Mouse (Mus musculus): Measurements from ENCODE around the gene Crk. TPM values are rescaled to one million over a fixed set of nuclear protein-coding genes. Genes with fewer than 3 reads are reported as not detected.

The Crk gene
- polyA plus RNA-seq, 1 experiment: 46.7 TPM

DNA sequence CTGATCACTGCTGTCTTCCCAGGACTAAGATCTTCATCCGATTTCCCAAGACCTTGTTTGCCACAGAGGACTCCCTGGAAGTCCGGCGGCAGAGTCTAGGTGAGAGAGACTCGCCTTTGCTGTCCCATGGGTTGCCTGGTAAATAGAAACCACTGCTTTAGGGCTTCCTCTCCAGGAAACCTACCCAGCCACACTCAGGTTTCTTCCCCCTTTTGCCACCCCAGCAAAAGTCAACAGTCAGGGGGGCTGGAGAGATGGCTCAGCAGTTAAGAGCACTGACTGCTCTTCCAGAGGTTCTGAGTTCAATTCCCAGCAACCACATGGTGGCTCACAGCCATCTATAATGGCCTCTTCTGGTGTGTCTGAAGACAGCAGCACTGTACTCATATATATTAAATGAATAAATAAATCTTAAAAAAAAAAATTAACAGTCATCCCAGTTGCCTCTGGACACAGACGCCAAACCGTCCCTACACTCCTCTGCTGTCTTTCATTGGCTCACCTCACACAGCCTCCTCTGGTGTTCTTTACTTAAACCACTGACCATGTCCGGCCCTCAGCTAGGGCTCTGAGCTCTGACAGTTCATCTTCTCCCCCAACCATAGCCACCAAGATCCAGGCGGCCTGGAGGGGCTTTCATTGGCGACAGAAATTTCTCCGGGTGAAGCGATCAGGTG, 9.7 kb upstream of the Crk start:
- Histone ChIP-seq H3K27me3 (ENCODE audit: control insufficient read depth, insufficient read depth, low read length) (no peaks in the 10 kb centered on the region), H3K4me1 (replicated peaks; ENCODE audit: control insufficient read depth, insufficient read depth, low read length) (peaks cover 9% of the 10 kb centered on the region; the same call in 1 of the 2 replicates), H3K4me3 (ENCODE audit: control insufficient read depth, insufficient read depth, low read length) (no peak overlapping the region), H3K27ac (ENCODE audit: control insufficient read depth, insufficient read depth, low read length) (no peak overlapping the region), H3K36me3 (ENCODE audit: control insufficient read depth, insufficient read depth, low read length) (peaks cover 61% of the 10 kb centered on the region)
- no peak for DNase-seq
- WGBS: 78% methylated on average over 11 of the region's 11 CpGs
- TF ChIP-seq CTCF (IDR thresholded peaks at IDR 0.05; ENCODE audit: borderline replicate concordance, control insufficient read depth, extremely low read depth, insufficient read depth, low read length, poor library complexity): no peak
- no peak for TF ChIP-seq POLR2A (IDR thresholded peaks at IDR 0.05; ENCODE audit: control insufficient read depth, extremely low read depth, insufficient read depth, low read length, poor library complexity)

DNA sequence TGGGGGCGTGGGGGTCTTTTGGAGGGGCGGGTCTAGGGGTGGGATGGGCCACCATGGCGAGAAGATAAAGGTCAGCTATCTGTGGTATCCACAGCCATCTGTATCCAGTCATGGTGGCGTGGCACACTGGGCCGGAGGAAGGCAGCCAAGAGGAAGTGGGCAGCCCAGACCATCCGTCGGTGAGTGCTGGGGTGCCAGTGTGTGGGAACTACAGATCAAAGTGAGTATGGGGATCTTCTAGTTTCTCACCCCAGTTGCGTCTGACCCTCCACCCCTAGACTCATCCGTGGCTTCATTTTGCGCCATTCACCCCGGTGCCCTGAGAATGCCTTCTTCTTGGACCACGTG, 9.2 kb upstream of the Crk start:
- Histone ChIP-seq H3K36me3 (ENCODE audit: control insufficient read depth, insufficient read depth, low read length) (peaks cover 59% of the 10 kb centered on the region), H3K27ac (ENCODE audit: control insufficient read depth, insufficient read depth, low read length) (no peak overlapping the region), H3K4me3 (ENCODE audit: control insufficient read depth, insufficient read depth, low read length) (no peak overlapping the region), H3K4me1 (replicated peaks; ENCODE audit: control insufficient read depth, insufficient read depth, low read length) (peaks cover 9% of the 10 kb centered on the region; the same call in 1 of the 2 replicates), H3K27me3 (ENCODE audit: control insufficient read depth, insufficient read depth, low read length) (no peaks in the 10 kb centered on the region)
- 73% methylated on average over 12 of the region's 12 CpGs for WGBS
- TF ChIP-seq POLR2A (IDR thresholded peaks at IDR 0.05; ENCODE audit: control insufficient read depth, extremely low read depth, insufficient read depth, low read length, poor library complexity) (no peak), CTCF (IDR thresholded peaks at IDR 0.05; ENCODE audit: borderline replicate concordance, control insufficient read depth, extremely low read depth, insufficient read depth, low read length, poor library complexity) (no peak)
- no peak for DNase-seq

DNA sequence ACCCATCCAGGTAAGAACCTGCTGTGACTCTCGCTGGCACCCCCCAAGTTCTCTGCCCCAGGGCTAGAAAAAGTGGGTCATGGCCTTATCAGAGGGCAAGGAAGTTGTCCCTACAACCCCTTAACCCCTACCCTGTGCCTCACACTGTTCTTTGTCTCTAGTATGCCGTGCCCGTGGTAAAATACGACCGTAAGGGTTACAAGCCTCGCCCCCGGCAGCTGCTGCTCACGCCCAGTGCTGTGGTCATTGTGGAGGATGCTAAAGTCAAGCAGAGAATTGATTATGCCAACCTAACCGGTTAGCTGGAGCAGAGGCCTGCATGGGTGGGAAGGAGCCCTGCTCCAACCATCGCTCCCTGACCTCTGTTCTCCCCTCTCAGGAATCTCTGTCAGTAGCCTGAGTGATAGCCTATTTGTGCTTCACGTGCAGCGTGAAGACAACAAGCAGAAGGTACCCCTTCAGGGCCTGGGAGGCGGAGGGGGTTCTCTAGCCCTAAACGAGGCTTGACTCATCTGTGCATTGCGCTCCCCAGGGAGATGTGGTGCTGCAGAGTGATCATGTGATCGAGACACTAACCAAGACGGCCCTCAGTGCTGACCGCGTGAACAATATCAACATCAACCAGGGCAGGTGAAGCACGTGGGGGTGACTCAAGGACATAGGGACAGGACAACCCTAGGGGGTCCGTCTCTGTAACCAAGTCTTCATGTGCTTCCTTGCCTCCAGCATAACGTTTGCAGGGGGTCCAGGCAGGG, 7.5 kb upstream of the Crk start:
- no peak for DNase-seq
- Histone ChIP-seq H3K4me3 (ENCODE audit: control insufficient read depth, insufficient read depth, low read length) (no peak overlapping the region), H3K4me1 (replicated peaks; ENCODE audit: control insufficient read depth, insufficient read depth, low read length) (peaks cover 9% of the 10 kb centered on the region; the same call in 1 of the 2 replicates), H3K27ac (ENCODE audit: control insufficient read depth, insufficient read depth, low read length) (no peak overlapping the region), H3K36me3 (ENCODE audit: control insufficient read depth, insufficient read depth, low read length) (peaks cover 48% of the 10 kb centered on the region), H3K27me3 (ENCODE audit: control insufficient read depth, insufficient read depth, low read length) (no peaks in the 10 kb centered on the region)
- TF ChIP-seq CTCF (IDR thresholded peaks at IDR 0.05; ENCODE audit: borderline replicate concordance, control insufficient read depth, extremely low read depth, insufficient read depth, low read length, poor library complexity): no peak
- TF ChIP-seq POLR2A (IDR thresholded peaks at IDR 0.05; ENCODE audit: control insufficient read depth, extremely low read depth, insufficient read depth, low read length, poor library complexity): no peak
- WGBS: 97% methylated on average over 22 of the region's 22 CpGs

DNA sequence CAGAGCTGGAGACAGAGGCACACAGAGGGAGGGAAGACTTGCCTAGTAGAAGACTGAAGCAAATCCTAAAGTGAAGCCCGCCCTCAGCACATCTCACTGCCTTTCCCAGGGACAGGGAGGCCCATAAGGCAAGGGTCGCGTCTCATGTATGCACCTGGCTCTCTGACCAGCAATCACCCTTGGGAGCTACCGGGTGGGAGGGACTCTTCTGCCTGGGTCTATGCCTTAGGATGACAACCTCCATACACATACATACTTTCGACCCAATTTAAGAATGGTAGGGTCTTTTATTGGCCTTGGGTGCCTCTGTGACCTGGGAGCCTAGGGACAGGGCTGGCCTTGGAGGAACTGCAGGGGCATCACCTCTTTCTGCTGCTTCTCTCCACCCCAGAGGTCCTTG, 5.6 kb upstream of the Crk start:
- no peaks in the 10 kb centered on the region for H3K27me3 ChIP-seq (ENCODE audit: control insufficient read depth, insufficient read depth, low read length)
- no peak overlapping the region for H3K4me3 ChIP-seq (ENCODE audit: control insufficient read depth, insufficient read depth, low read length)
- DNase-seq: no peak
- H3K36me3 ChIP-seq (ENCODE audit: control insufficient read depth, insufficient read depth, low read length): peaks cover 43% of the 10 kb centered on the region
- peaks cover 6% of the 10 kb centered on the region; the same call in 1 of the 2 replicates for H3K4me1 ChIP-seq (replicated peaks; ENCODE audit: control insufficient read depth, insufficient read depth, low read length)
- WGBS: 93% methylated on average over 5 of the region's 5 CpGs
- H3K27ac ChIP-seq (ENCODE audit: control insufficient read depth, insufficient read depth, low read length): no peak overlapping the region
- no peak for TF ChIP-seq CTCF (IDR thresholded peaks at IDR 0.05; ENCODE audit: borderline replicate concordance, control insufficient read depth, extremely low read depth, insufficient read depth, low read length, poor library complexity)
- TF ChIP-seq POLR2A (IDR thresholded peaks at IDR 0.05; ENCODE audit: control insufficient read depth, extremely low read depth, insufficient read depth, low read length, poor library complexity): no peak

DNA sequence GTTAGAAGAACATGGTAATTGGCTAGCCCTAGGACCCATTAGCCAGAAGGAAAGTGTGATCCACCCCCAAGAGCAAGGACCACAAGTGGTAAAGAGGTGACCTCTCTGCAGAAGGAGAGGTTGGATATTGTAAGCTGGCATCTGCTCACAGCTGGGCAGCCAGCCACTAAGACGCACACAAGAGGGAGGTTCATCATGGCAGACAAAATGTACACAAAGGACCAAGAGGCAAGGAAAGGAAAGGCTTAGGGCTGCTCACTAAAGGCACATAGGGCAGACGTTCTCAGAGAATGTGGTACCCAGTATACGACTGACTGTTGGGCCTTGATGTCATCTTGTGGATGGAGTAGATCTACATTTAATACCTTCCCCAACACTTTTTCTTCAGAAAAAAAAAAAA, 4.2 kb upstream of the Crk start:
- H3K27ac ChIP-seq (ENCODE audit: control insufficient read depth, insufficient read depth, low read length): no peak overlapping the region
- H3K4me1 ChIP-seq (replicated peaks; ENCODE audit: control insufficient read depth, insufficient read depth, low read length): no peaks in the 10 kb centered on the region
- WGBS: 95% methylated on average over 3 of the region's 3 CpGs

DNA sequence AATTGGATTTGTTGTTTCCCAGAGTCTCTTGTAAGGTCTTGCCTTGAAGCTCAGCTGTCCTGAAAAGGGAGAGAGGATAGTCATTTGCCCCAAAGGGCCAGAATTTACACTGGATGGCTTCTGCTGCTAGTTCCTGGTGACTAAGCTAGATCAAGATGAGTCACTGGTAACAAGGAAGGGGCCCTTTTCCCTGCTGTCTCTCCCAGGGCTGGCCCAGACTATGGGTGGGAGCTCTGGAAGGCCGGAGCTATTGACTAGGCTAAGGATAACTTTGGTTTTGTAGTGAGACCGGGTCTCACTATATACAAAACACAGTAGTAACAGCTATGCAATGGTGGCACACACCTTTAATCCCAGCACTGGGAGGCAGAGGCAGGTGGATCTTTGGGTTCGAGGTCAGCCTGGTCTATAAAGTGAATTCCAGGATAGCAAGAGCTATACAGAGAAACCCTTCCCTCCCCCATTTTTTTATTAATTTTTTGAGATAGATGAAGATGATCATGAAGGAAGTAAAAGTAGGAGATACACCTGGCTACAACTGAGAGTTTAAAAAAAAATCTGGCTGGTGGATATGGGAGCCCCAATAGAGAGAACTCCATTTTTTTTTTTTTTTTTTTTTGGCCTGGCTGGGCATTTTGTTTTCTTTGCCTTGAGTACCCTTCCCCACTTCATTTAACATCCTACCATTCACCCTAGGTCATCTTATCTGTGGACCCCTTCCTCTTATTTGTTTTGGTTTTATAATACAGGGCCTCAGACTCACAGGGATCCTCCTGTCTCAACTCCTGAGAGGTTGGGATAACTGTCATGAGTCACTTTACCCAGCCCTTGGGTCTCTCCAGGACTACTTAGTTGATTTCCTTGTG, 945 bp upstream of the Crk start:
- WGBS: 100% methylated on average over 3 of the region's 3 CpGs
- TF ChIP-seq CTCF (IDR thresholded peaks at IDR 0.05; ENCODE audit: borderline replicate concordance, control insufficient read depth, extremely low read depth, insufficient read depth, low read length, poor library complexity): no peak
- TF ChIP-seq POLR2A (IDR thresholded peaks at IDR 0.05; ENCODE audit: control insufficient read depth, extremely low read depth, insufficient read depth, low read length, poor library complexity): no peak
- DNase-seq: no peak
- peaks cover 5% of the 10 kb centered on the region; the same call in 1 of the 2 replicates for H3K36me3 ChIP-seq (ENCODE audit: control insufficient read depth, insufficient read depth, low read length)
- no peaks in the 10 kb centered on the region for H3K27me3 ChIP-seq (ENCODE audit: control insufficient read depth, insufficient read depth, low read length)
- H3K27ac ChIP-seq (ENCODE audit: control insufficient read depth, insufficient read depth, low read length): peak overlapping the region; percentile 69
- no peaks in the 10 kb centered on the region for H3K4me1 ChIP-seq (replicated peaks; ENCODE audit: control insufficient read depth, insufficient read depth, low read length)
- peak overlapping the region; percentile 48; the same call in 1 of the 2 replicates for H3K4me3 ChIP-seq (ENCODE audit: control insufficient read depth, insufficient read depth, low read length)

More for the DNA sequence above, 4.2 kb upstream of the Crk start:
- TF ChIP-seq POLR2A (IDR thresholded peaks at IDR 0.05; ENCODE audit: control insufficient read depth, extremely low read depth, insufficient read depth, low read length, poor library complexity) (no peak), CTCF (IDR thresholded peaks at IDR 0.05; ENCODE audit: borderline replicate concordance, control insufficient read depth, extremely low read depth, insufficient read depth, low read length, poor library complexity) (no peak)
- no peak for DNase-seq
- Histone ChIP-seq H3K4me3 (ENCODE audit: control insufficient read depth, insufficient read depth, low read length) (no peak overlapping the region), H3K36me3 (ENCODE audit: control insufficient read depth, insufficient read depth, low read length) (peaks cover 33% of the 10 kb centered on the region), H3K27me3 (ENCODE audit: control insufficient read depth, insufficient read depth, low read length) (no peaks in the 10 kb centered on the region)

Measured in thymus, adult 2 months (tissue).